Mouse (Mus musculus) layer of hippocampus, adult 2 months (tissue): ENCODE measurements at regions not wholly inside any gene's neighbourhood (a gene's known extent, or its start where the extent isn't known, plus 50 kb on each side); places are given as distances from the start of the nearest gene placed in this dataset.

Source experiments
- DNase-seq, 2 experiments: peaks; one replicate each; pipeline ENCODE4 v3.0.0; 2022; ENCODE audit warnings: low spot score in 2 of 2
- H3K27ac ChIP-seq: fragments of 200-600 bp; 2 replicates; pipeline ENCODE4 v1.8.1; 2022
- H3K4me3 ChIP-seq: fragments of 200-600 bp; 2 replicates; pipeline ENCODE4 v1.8.1; 2022; ENCODE audit warnings: mild to moderate bottlenecking
- CTCF ChIP-seq: fragments of 200-600 bp; conservative IDR thresholded peaks from 2 replicates; pipeline ENCODE4 v1.8.1; 2022; ENCODE audit warnings: antibody characterized with exemption, mild to moderate bottlenecking, moderate library complexity

- Histone ChIP-seq H3K4me3 (no peak overlapping the region), H3K27ac (no peak overlapping the region)
- no peak for TF ChIP-seq CTCF
- DNase-seq = no peak
Measured at GRCm38 (mm10) chr9:87970586-87970985, 239.5 kb upstream of the Tbx18 start.

GRCm38 (mm10) chr9:87971791-87972190, 240.7 kb upstream of the Tbx18 start:
- no peak for DNase-seq
- no peak overlapping the region for H3K4me3 ChIP-seq
- TF ChIP-seq CTCF = no peak
- no peak overlapping the region for H3K27ac ChIP-seq

- H3K4me3 ChIP-seq = no peak overlapping the region
- H3K27ac ChIP-seq = no peak overlapping the region
- peak; percentile 70 for TF ChIP-seq CTCF
- no peak for DNase-seq
Measured at GRCm38 (mm10) chr9:87973531-87973930, 242.5 kb upstream of the Tbx18 start.

- Histone ChIP-seq H3K4me3 (no peak overlapping the region), H3K27ac (no peak overlapping the region)
- no peak for TF ChIP-seq CTCF
- DNase-seq = no peak
Measured at GRCm38 (mm10) chr9:87984910-87985309, 253.8 kb upstream of the Tbx18 start.

GRCm38 (mm10) chr9:87985439-87985838, 254.4 kb upstream of the Tbx18 start:
- no peak for DNase-seq
- Histone ChIP-seq H3K27ac (no peak overlapping the region), H3K4me3 (no peak overlapping the region)
- TF ChIP-seq CTCF = no peak

- DNase-seq = no peak
- no peak for TF ChIP-seq CTCF
- Histone ChIP-seq H3K27ac (no peak overlapping the region), H3K4me3 (no peak overlapping the region)
Measured at GRCm38 (mm10) chr9:88005945-88006700, 275.1 kb upstream of the Tbx18 start.

GRCm38 (mm10) chr9:88023752-88024151, 292.7 kb upstream of the Tbx18 start:
- DNase-seq = no peak
- no peak for TF ChIP-seq CTCF
- H3K4me3 ChIP-seq = no peak overlapping the region
- H3K27ac ChIP-seq = no peak overlapping the region

- H3K27ac ChIP-seq = no peak overlapping the region
- no peak for TF ChIP-seq CTCF
- no peak overlapping the region for H3K4me3 ChIP-seq
- DNase-seq = no peak
Measured at GRCm38 (mm10) chr9:88025936-88026335, 294.9 kb upstream of the Tbx18 start.

- peak; percentile 22; the same call in 1 of the 2 replicates for TF ChIP-seq CTCF
- H3K4me3 ChIP-seq = no peak overlapping the region
- H3K27ac ChIP-seq = peak overlapping the region; percentile 87
- peak; percentile 44 to 68 for DNase-seq
Measured at GRCm38 (mm10) chr9:88030509-88031148, 296.4 kb upstream of the Nt5e start.

GRCm38 (mm10) chr9:88037560-88037959, 289.4 kb upstream of the Nt5e start:
- Histone ChIP-seq H3K4me3 (no peak overlapping the region), H3K27ac (no peak overlapping the region)
- TF ChIP-seq CTCF = no peak
- DNase-seq = no peak

- no peak for TF ChIP-seq CTCF
- DNase-seq = no peak
- H3K4me3 ChIP-seq = no peak overlapping the region
- no peak overlapping the region for H3K27ac ChIP-seq
Measured at GRCm38 (mm10) chr9:88049270-88049669, 277.7 kb upstream of the Nt5e start.

- no peak for TF ChIP-seq CTCF
- DNase-seq = no peak
- no peak overlapping the region for H3K4me3 ChIP-seq
- H3K27ac ChIP-seq = no peak overlapping the region
Measured at GRCm38 (mm10) chr9:88049792-88050191, 277.2 kb upstream of the Nt5e start.

- peak in 1 of 2 experiments; percentile 8 for DNase-seq
- TF ChIP-seq CTCF = no peak
- Histone ChIP-seq H3K4me3 (no peak overlapping the region), H3K27ac (no peak overlapping the region)
Measured at GRCm38 (mm10) chr9:88058551-88058950, 268.4 kb upstream of the Nt5e start.

- Histone ChIP-seq H3K27ac (no peak overlapping the region), H3K4me3 (no peak overlapping the region)
- no peak for DNase-seq
- no peak for TF ChIP-seq CTCF
Measured at GRCm38 (mm10) chr9:88059005-88059404, 268.0 kb upstream of the Nt5e start.
